Mouse (Mus musculus) B cell, adult 67 days (primary cell): ENCODE data around the gene Ccdc159. TPM values are rescaled to one million over a fixed set of nuclear protein-coding genes. Genes with fewer than 3 reads are reported as not detected.

Experiments used
- total RNA-seq, 2 experiments: library from RNA; stranded (reverse); gene quantifications; 4 replicates each; pipeline ENCODE4 v1.2.4; 2023

The Ccdc159 gene
- not detected for total RNA-seq

DNA sequence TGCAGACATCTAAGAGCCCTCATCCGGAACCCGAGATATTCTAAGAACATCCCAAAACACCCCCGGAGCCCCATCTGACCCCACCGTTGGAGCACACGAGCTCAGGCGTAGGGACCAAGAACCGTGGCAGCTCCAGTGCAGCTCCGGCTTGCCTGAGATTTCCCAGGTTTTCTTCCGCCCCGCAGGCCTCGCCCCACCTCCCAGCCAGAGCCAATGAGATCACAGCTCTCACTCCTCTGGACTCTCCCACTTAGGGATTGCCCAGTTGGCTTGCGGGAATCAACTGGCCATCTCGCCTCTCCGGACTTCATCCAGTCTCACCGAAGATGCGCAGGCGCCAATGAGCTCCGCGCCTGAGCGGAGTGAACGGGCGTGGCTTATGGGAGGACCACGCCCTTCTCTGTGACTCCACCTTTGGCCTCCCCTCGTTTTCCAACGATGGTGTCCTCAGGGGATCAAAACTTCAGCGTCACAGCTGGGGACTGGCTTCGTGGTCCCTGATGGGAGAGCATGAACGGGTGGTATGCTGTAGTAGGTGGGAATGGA lies at the start of gene Ccdc159, which contains the start of gene Tmem205:
Gene Ccdc159 (plus strand): TSS at position 264 of the 546 bp plus-strand sequence.
Gene Tmem205 (minus strand): TSS at position 349 of the 546 bp plus-strand sequence.

DNA sequence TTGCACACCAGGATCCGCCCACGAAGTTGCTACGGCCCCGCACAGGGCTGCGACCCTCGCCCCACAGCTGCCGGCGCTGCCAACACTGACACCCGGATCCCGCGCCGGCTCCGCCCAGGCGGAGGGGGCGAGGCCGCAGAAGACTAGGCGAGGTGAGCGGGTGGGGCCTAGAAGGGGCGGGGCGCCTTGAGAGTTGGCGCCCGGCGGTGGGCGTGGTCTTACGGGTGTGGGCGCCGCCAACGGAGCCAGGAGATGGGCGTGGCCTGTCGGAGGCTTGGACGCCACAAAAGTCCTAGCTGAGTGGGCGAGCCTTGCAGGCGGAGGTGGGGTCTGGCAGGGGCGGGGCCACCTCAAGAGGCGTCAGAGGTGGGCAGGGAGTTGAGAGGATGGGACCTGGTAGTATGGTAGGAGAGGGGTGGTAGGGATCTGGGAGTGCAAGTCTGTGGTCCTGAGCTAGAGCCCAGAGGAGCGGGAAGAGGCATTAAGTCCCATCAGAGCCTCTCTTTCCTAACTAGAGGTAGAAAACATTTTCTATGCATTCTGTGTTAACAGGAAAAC lies 9.2 kb upstream of the Ccdc159 start, which contains the start of gene Rab3d:
Gene Rab3d (minus strand): TSS at position 158 of the 558 bp plus-strand sequence.

DNA sequence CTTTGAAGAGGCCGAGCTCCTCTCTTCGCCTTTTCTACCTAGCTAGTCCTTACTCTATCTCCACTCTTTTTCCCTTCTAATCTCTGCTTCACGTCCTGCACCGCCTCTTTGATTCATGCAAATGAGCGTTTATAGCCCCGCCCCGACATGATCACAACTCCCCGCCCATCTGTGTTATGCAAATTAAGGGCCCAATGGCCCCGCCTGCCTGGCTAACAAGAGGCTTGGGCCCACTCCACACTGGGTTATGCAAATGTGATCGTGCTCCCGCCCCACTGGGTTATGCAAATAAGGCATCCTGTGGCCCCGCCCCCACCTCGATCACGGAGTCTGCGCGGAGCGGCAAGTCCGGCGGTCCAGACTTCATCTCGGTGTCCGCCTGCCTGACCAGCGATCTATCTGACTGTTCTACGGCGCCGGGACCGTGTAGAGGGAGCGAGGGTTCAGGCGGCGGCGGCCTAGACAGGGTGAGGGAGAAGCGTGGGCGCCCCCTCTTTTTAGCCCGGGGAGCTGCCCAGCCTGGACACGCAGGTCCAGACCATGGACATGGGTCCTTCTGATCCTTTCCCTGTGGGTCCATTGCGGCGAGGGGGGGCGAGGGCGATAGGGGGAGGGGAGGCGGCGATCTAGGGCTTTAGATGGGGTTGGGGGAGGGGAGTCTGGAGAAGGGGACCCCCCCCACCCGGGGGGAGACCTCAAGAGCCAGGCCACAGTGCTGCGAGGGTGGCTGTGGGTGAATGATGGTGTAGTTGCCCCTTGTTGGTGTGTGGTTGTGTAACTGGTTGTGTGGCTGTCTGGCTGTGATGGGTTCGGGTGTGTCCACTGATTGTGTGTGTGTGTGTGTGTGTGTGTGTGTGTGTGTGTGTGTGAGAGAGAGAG lies 9.7 kb downstream of the Ccdc159 start, which contains the start of gene Plppr2:
Gene Plppr2 (plus strand): TSS at position 342 of the 879 bp plus-strand sequence.

DNA sequence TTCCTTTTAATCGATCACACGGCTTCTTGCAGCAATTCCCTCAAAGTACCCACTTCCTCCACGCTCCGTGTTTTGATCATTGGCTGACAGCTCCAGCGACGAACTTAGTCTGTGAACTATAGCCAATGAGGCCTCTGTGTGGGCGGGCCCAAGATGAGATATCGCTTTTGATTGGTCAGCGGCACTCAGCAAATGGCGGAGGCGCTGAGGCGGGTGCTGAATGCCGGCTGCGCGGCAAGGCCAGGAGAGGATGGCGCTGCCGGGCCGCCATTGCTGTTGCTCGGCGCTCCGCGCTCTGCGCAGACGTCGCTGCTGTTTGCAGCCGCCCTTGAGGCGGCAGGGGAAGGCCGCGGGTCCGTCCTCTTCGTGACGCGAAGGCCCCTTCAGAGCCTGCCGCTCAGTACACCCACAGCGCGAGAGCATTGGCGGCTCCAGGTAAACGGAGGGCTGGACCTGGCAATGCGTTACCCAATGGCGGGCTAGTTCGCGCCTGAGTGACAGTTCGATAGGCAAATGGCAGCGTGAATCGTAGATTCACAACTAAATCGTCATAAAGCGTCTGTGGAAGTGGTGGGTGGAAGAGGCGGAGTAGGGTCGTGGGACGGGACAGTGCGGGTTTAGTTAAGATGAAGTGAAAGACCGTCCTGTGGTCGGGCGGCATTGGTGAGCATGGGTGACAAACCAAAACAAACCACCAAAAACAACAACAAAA lies 28.5 kb downstream of the Ccdc159 start, which contains the start of gene Swsap1:
Gene Swsap1 (plus strand): TSS at position 186 of the 712 bp plus-strand sequence.

DNA sequence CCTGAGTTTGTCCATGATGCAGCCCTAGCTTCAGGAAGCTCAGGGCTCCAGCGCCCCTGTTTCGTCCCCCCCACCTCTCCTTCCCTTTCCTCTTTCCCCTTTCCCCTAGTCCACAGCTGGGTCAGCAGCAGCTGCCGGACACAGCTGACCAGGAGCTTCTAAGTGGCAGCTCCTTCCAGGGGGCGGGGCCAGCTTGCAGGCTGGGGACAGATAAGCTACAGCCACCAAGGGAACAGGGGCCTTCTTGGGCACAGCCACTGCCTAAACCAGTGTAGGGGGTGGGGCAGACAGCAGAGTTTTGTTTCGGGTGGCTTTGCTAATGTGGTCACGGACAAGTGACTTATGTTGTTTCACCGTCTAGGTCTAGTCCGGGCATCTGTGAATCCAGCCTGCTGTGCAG lies 36.1 kb downstream of the Ccdc159 start, which contains the start of gene Epor:
Gene Epor (minus strand): TSS at position 90 of the 400 bp plus-strand sequence.

Other genes with a start within 250 kb of the Ccdc159 start
- 10 to 100 TPM; 16.8 to 17.6 TPM for gene Ldlr, start 204.0 kb upstream of the Ccdc159 start, total RNA-seq
- 1 to 10 TPM; 2.0 TPM for gene Spc24, start 167.2 kb upstream of the Ccdc159 start, total RNA-seq
- under 1 TPM in 1 of 2 experiments, not detected in 1; 0.12 TPM for gene Kank2, start 128.7 kb upstream of the Ccdc159 start, total RNA-seq
- not detected for gene Angptl8, start 92.0 kb upstream of the Ccdc159 start, total RNA-seq
- gene Dock6, start 74.8 kb upstream of the Ccdc159 start, total RNA-seq: 10 to 100 TPM; 14.8 to 16.8 TPM
- gene Rab3d, start 9.3 kb upstream of the Ccdc159 start, total RNA-seq: 1 to 10 TPM; 2.8 to 4.7 TPM
- gene Tmem205, start 85 bp downstream of the Ccdc159 start, total RNA-seq: under 1 TPM in 1 of 2 experiments, not detected in 1; 0.87 TPM
- gene Plppr2, start 9.6 kb downstream of the Ccdc159 start, total RNA-seq: 1 to 10 TPM in 1 of 2 experiments, under 1 TPM in 1; 0.87 to 1.6 TPM
- 10 to 100 TPM; 10.2 to 12.1 TPM for gene Swsap1, start 28.3 kb downstream of the Ccdc159 start, total RNA-seq
- gene Epor, start 36.0 kb downstream of the Ccdc159 start, total RNA-seq: under 1 TPM in 1 of 2 experiments, not detected in 1; 0.49 TPM
- not detected for gene Rgl3, start 62.0 kb downstream of the Ccdc159 start, total RNA-seq
- gene Ccdc151, start 75.2 kb downstream of the Ccdc159 start, total RNA-seq: not detected
- 10 to 100 TPM; 68.4 to 71.0 TPM for gene Prkcsh, start 75.3 kb downstream of the Ccdc159 start, total RNA-seq
- gene Elavl3, start 124.6 kb downstream of the Ccdc159 start, total RNA-seq: not detected
- gene Gm49318, start 143.8 kb downstream of the Ccdc159 start, total RNA-seq: not detected
- 10 to 100 TPM; 33.3 to 36.1 TPM for gene Zfp653, start 143.9 kb downstream of the Ccdc159 start, total RNA-seq
- 10 to 100 TPM; 22.1 to 27.1 TPM for gene Ecsit, start 158.0 kb downstream of the Ccdc159 start, total RNA-seq
- gene Cnn1, start 171.7 kb downstream of the Ccdc159 start, total RNA-seq: not detected
- 10 to 100 TPM; 41.6 to 49.2 TPM for gene Elof1, start 189.7 kb downstream of the Ccdc159 start, total RNA-seq
- 100 to 1,000 TPM; 205 to 239 TPM for gene Acp5, start 208.2 kb downstream of the Ccdc159 start, total RNA-seq
- gene Pigyl, start 229.4 kb downstream of the Ccdc159 start, total RNA-seq: 10 to 100 TPM in 1 of 2 experiments, 1 to 10 TPM in 1; 9.0 to 12.4 TPM